Comparison of ENCODE assay signal across 29 mouse cellular contexts in genomic region chr3:57523093-57523492, GRCm38 (mm10). TPM values are rescaled to one million over a fixed set of nuclear protein-coding genes. Genes with fewer than 3 reads are reported as not detected.
"Had no signal": no experiment of that assay in that cellular context is flagged by ENCODE, and none has a peak within 500 bp of the region (broad histone marks: within the 10 kb centered on the region; RNA-seq: fewer than 3 reads in every experiment).

No protein-coding gene starts in this region.

- DNase-seq: cerebellum, adult 18-20 months; cerebellum, adult 2 months; cerebellum, adult 8-10 months; cerebellum, adult 9-10 months; cerebellum, adult 9-11 months; cerebellum, postnatal 10 days; cerebellum, postnatal 14 days; cerebellum, postnatal 25 days; cerebellum, postnatal 36 days; embryo, embryonic 11 days; forebrain, postnatal 0 days; gastrocnemius, adult 2 months; gastrocnemius, postnatal 10 days; gastrocnemius, postnatal 14 days; gastrocnemius, postnatal 25 days; gastrocnemius, postnatal 36 days had no signal

- H3K4me2 ChIP-seq: embryonic facial prominence, embryonic 12.5 days; embryonic facial prominence, embryonic 13.5 days; embryonic facial prominence, embryonic 15.5 days; forebrain, embryonic 12.5 days; forebrain, embryonic 13.5 days; forebrain, embryonic 15.5 days had no signal

- ATAC-seq: forebrain, embryonic 13.5 days; forebrain, embryonic 14.5 days; forebrain, embryonic 15.5 days; forebrain, embryonic 16.5 days; forebrain, postnatal 0 days had no signal

- H3K9ac ChIP-seq: embryonic facial prominence, embryonic 12.5 days; embryonic facial prominence, embryonic 13.5 days; embryonic facial prominence, embryonic 15.5 days; forebrain, embryonic 12.5 days; forebrain, embryonic 13.5 days; forebrain, embryonic 15.5 days; forebrain, postnatal 0 days had no signal

- H3K27ac ChIP-seq: embryonic facial prominence, embryonic 10.5 days; embryonic facial prominence, embryonic 12.5 days; embryonic facial prominence, embryonic 13.5 days; embryonic facial prominence, embryonic 15.5 days; forebrain, embryonic 10.5 days; forebrain, embryonic 12.5 days; forebrain, embryonic 13.5 days; forebrain, embryonic 15.5 days; gastrocnemius, adult 2 months had no signal

- H3K4me3 ChIP-seq: embryonic facial prominence, embryonic 10.5 days; embryonic facial prominence, embryonic 12.5 days; embryonic facial prominence, embryonic 13.5 days; embryonic facial prominence, embryonic 15.5 days; erythroblast, embryonic 14.5 days; forebrain, embryonic 10.5 days; forebrain, embryonic 12.5 days; forebrain, embryonic 13.5 days; forebrain, embryonic 15.5 days; gastrocnemius, adult 2 months had no signal

- H3K27me3 ChIP-seq: embryonic facial prominence, embryonic 12.5 days; embryonic facial prominence, embryonic 13.5 days; embryonic facial prominence, embryonic 15.5 days; forebrain, embryonic 12.5 days; forebrain, embryonic 13.5 days; forebrain, embryonic 15.5 days had no signal

- H3K4me1 ChIP-seq: embryonic facial prominence, embryonic 10.5 days; embryonic facial prominence, embryonic 12.5 days; embryonic facial prominence, embryonic 13.5 days; embryonic facial prominence, embryonic 15.5 days; forebrain, embryonic 10.5 days; forebrain, embryonic 12.5 days; forebrain, embryonic 13.5 days; forebrain, embryonic 15.5 days had no signal

- H3K36me3 ChIP-seq: embryonic facial prominence, embryonic 15.5 days; forebrain, embryonic 12.5 days; forebrain, embryonic 15.5 days had no signal

- H3K9me3 ChIP-seq: embryonic facial prominence, embryonic 12.5 days; forebrain, embryonic 12.5 days; forebrain, embryonic 15.5 days had no signal

RNA-seq across cellular contexts. Expression of gene Wwtr1, which starts 52.6 kb away (rescaled TPM):
- total RNA-seq: common myeloid progenitor, adult 5-6 weeks; granulocyte monocyte progenitor cell, adult 5-6 weeks had no signal
- polyA plus RNA-seq: erythroblast, embryonic 14.5 days had no signal
